Mouse (Mus musculus) erythroid progenitor cell, adult 5-6 weeks (primary cell): ENCODE data around the gene Mvb12b. TPM values are rescaled to one million over a fixed set of nuclear protein-coding genes. Genes with fewer than 3 reads are reported as not detected.

Source experiments
- ATAC-seq: replicated peaks from 2 replicates; pipeline ENCODE4 v1.8.0; 2016; ENCODE audit warnings: moderate number of reproducible peaks, mild to moderate bottlenecking, moderate TSS enrichment, inconsistent platforms; ENCODE audit not compliant: poor library complexity, low FRiP score, severe bottlenecking
- total RNA-seq, 2 experiments: library from RNA; stranded (forward) in 1 of 2; stranded (reverse) in 1 of 2; fragments of 150-400 nt in 1 of 2; fragments of 186-747, 209-891 nt in 1 of 2; gene quantifications; 2 replicates each; pipeline versions ENCODE4 v1.2.3 to v1.2.4; 2015 to 2017; ENCODE audit warnings: low replicate concordance in 2 of 2

Mvb12b gene
- total RNA-seq, 2 experiments from 2014 or later = 56.7 to 81.7 TPM

DNA sequence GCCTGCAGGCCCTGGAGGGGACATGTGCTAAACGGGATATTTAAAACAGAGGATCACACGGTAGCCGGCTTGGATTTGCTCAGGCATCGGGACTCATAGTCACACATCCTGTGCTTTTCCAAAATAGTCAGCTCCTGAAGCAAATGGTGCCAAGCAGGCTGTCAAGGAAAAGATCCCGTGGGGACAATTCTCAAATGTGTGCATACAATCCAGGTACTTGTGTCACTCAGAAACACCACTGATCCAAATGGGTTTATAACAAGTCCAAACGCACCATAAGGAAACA, 297 bp upstream of the Mvb12b start:
- ATAC-seq = no peak

DNA sequence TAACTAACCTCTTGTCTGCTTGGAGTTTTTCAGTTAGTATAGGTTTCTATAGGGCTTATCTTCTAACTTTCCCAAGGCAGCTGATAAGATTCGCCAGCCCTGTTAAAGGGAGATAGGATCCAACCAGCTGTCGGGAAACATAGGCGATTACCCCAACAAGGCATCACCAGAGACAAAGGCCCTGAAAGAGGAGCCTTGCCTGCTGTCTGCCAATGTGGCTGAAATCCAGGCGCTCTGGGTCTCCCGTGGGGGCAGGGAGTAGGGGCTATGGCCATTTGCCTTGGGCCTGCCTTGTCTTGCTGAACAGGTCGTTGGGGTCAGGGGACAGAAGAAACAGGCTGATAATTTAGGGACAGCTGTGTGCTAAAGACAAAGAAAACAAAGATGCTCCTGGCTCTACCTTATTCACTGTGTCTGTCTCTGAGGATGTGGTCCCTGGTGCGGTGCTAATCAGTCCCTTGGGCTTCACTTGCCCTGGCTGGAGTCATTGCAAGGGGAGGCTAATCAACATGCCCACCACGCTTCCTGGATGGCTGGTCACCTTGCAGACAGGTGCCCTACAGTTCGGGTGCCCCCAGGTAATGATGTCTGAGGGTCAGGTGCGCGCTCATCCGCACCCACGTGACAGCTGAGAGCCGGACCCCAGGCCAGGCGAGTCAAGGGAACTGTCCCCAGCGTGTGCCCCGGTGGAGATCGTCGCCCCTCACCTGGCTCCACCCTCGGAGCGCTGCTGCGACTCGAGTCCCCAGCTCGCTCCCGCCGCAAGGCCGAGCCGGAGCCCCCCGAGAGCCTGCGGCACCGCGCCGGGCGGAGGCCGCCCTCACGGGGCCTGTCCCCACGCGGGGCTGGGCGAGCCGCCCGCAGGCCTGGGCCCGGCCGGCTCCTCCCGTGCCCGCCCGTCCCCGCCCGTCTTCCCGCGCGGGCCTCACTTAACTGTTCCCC, 1.1 kb downstream of the Mvb12b start:
- ATAC-seq = peak; percentile 67

DNA sequence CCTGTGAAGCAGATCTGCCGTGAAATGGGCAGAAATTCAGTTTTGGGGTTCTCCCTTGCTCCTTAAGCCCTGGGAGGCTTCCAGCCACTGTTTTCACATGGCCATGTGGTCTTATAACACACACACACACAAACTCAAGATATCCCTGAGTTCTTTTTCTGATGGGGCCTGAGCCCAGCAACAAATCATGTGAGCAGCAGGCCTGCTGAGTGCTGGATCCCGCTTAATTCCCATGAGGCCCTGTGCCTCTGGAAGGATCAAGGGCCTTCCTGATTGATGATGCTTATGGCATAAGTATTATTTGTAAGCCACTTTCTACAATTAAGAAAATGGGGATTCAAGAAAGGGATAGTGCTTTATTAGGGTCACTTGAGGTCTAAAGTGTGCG, 2.5 kb downstream of the Mvb12b start:
- ATAC-seq = no peak

DNA sequence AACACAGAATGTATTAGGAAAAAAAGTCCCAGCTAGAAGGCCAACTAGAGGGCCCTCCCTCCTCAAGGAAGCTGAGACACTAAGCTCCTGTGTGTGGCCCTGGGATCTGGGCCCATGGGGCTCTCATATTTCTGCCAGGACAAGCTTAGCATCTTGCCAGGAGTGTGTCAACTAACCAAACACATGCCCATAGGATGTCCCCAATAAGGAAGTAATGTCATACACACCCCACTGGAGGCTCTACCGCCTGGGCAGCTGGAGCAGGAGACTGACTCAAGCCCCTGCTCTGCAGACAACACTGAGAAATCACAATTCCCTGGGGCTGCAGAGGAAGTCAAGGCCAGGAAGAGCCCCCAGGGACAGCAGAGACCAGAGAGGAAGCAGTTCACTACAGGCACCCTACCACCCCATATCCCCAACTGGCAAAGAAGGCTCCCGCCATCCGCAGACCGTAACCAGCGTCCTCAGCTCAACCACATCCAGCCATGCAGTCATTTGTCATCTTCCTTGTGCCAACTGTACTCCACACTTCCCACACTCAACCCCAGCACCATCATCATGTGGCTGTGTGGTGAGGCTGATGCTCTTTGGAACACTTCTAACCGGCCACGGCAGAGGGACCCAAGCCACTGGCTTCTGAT, 3.0 kb downstream of the Mvb12b start:
- ATAC-seq = no peak

DNA sequence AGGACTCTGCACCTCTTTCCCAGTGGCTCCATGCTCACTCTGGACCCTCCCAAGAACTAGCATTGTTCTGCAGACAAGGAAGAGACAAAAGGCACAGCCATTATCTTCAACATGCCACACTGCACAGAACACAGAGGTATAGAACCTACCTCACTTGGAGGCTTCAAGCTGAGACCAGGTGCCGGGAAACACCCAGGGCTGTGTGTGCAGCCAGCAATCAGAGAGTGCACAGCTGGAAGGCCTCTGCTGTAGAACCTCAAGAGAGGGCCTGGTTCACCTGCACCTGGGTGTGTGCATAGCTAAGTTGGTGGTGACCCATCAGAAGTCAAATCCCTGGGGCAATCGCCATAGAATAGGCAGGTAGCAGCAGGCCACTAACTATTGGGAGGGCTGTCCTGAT, 8.5 kb downstream of the Mvb12b start:
- no peak for ATAC-seq

DNA sequence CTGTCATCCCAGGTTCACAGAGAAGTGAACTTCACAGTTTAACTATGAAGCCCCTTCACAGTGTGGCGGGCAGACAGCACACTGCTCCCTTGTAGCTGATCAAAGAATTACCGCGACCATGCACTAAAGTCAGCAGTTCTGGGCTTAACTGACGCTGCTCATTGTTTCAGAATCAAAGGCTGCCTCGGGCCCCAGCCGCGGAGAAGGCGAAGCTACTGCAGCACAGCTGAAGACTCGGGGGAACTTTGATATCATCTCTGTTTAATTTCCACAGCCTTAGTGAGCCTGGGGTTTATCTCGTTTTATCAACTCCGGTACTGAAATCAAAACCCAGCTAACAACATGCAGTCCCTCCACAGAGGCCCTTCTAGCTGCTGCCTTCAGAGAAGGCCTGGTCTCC, 9.3 kb downstream of the Mvb12b start:
- no peak for ATAC-seq

DNA sequence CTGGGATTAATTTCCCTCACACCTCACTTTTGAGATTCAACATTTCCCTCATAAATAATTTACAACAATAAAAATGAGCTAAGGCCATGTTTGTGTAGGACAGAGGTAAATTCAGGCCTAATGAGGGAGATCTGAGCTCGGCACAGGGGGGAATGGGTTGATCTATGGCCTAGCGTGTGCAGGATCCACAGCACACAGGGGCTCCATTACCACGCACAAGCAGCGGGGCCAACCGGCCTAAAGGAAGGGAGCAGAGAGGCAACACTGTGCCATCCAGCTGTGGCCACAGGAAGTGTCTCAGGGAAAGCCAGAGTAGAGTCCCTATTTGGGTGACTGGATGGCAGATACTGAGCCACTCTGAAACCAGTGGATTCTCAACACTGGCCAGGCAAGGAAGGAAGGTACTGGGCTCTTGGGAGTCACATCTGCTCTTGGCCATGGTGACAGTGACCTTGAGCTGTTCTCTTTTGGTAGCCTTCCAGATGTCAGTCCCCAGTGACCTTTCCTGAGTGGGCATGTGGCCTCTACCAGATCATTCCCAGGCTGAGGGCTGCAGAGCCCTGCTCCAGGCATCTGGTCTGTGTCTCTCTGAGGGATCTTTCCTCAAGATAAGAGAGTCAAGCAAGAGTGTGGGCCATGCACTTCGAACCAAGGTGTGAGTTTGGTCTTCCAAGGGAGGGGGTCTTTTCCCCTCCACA, 9.9 kb downstream of the Mvb12b start:
- ATAC-seq = no peak

DNA sequence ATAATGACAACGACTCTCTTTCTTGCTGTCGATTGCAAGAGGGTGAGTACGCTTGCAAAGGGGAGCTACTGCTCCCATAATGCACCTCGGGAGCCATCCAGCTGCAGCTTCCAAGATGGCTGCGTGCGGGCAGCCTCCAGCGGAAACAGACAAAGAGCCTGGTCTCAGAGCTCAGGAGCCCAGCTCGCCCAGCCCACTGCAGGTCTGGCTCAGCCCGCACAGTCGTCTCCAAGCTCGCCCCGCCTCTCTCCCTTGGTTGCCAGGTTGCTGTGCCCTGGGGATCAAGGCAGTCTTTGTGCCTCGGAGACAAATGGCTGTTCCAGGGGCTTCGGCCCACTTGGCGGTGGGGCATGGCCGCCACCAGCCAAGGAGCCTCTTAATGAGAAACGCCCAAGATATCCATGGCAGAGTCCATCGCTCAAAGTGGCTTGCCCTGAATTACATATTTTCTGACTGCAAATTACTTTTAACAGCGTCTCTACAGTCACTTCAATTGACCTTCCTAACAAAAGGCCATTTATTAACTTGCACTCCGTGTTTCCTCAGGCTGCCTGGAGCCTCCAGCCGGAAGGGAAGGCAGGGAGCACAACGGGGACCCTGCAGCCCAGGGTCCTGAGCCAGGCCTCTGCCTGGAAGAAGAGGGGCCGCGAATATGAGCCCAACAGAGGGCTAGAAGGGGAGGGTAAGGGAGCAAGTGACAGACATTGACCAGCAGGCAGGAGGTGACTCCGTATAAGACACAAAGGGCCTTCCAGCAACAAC, 11.0 kb downstream of the Mvb12b start:
- no peak for ATAC-seq

DNA sequence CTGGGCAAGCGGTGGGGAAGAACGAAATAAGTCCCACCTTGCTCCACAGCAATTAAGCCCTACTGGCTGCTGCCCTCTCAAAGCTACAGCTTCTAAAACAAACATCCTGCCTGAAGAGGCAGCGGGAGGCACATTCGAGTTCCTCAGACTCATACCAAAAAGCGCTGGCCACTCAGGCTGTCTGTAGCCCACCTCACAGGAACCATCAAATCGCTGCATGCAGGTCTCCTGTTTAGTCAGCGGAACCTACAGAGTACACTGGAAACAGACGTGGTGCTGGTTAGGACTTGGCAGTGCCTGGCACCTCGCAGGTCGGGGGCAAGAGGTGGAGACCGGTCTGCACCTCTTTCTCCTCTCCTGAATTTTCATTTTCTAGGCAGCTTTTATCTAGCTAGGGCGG, 12.2 kb downstream of the Mvb12b start:
- ATAC-seq = no peak

DNA sequence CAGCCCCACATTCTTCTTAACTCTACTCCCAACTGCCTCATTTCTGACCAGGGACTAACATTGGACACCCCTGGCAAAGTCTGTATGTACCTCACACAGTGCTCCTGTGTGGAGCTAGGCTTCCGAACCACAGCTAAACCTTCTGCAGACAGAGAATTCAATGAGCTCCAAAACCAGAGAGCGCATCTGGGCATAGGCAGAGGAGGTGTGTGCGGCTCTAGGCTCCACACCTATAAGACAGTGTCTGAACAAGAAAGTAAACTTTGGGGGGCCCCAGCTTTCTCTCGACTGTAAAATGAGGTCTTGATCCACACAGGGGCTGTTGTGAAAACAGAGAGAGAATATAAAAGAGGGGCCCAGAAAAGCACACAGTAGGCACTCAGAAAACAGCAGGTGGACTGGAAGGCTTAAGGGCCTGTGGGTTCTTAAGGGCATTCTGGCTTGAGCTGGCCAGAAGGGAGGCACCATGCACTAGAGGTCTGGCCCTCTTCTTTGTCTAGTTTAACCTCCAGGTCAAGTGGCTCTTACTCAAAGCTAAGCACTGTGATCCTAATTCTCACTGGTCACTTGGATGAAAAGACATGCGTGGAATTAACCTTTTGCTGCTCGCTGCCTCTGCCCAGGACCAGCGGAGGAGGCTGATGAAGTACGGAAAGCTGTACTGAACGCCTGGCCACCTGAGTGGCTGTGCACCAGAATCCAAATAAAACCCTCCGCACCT, 12.7 kb downstream of the Mvb12b start:
- ATAC-seq = no peak

DNA sequence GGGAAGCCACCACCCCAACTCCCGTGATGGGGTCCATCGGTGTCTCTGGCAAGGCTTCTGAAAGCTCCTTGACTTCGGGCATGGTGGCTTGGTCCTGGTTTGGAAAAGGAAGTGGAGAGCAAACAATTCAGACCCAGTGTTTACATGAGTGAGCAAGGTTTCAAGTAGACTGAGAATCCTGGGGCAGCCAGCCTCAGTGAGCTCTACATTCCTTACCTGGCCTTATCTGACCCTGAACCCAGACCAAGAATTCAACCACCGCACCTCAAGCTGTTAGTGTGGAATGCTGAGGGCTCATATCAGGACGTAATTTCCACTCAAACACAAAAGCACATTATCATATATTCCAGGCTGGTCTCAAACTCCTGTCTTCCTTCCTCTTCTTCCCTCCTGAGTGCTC, 13.4 kb downstream of the Mvb12b start:
- no peak for ATAC-seq

DNA sequence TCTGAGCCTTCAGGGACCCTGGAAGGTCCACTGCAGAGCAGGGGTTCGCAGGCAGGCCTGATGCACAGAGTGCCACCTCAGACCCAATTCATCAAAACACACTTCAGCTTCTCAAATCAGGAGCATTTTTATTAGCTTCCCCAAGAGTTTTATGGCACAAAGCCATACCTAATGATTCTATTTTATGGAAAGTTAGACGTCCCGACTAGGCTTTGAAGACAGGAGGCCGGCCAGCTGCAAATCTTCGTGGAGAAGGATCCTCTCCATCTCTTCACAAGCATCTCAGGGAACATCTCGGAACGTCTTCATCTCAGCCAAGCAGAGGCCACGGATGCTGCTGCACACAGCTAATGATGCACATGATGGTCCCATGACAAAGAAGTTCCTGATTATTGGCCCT, 14.2 kb downstream of the Mvb12b start:
- no peak for ATAC-seq

DNA sequence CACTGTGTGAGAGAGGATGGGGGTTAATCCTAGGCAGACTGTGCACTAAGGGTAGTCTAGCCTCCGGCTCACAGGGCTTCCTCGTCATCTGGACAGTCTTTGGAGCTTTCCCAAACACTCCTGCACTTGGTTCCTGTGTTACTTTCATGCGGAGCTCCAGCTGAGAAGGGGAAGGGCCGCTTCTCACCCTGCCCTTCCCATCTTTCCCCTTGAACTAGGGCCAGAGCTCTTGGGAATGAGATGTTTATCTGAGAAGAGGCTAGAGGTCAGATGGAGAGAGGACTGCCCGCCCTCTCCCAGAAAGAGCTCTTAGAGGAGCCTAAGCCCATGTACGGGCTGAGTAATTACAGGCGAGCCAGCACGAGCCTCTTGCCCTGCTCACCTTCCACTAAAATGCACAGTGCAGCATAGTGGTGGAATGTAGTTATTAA, 14.9 kb downstream of the Mvb12b start:
- no peak for ATAC-seq

DNA sequence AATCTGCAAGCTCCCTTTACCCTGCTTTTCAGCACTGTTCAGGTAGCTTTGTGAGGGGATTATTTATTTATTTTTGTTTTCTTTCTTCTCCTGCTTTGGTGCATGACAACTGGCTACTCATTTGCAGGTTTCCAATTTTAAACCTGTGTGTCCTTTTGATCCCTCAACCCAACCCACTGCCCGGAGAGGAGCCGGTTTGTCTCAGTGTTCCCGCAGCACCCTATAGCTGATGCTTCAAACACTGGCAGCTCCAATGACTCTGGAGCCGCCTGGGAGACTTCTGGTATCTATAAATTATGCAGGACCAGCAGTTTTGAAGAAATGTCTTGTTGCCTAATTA, 16.6 kb downstream of the Mvb12b start:
- no peak for ATAC-seq

DNA sequence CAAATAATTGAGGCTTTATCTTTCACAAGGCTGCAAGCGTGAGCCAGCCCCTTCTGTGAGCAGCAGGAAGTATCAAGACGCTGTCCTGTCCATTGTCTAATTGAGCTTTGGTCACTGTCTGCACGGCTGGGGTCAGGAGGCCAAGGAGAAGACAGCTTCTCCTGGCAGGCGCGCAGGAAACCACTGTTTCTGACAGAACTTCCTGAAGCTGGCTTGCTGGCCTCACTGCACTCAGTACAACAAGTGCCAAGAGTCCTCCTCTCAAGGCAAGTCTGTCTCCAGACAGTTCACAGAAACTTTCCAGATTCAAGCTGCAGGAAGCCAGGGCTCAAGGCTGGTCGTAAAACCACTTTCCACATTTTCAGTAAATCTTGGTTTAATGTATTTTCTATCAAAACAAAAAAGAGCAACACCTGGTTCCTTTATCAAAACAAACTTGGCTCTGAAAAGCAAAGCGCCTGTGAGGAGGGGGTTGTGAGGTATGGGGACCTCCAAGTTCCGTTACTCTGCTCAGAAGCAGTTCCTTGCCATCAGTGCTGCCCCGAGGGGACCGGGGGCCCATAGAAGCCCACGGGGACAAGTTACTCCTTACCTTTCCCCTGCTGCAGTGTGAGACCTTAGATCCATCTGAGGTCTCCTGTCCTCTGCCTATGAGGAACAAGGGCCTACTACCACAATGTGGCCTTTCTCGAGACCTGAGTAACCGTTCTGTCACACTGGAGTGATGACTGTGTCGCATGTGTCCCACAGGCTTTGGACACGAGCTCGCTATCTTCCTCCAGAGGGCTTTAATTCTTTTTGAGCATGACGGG, 17.2 kb downstream of the Mvb12b start:
- no peak for ATAC-seq

DNA sequence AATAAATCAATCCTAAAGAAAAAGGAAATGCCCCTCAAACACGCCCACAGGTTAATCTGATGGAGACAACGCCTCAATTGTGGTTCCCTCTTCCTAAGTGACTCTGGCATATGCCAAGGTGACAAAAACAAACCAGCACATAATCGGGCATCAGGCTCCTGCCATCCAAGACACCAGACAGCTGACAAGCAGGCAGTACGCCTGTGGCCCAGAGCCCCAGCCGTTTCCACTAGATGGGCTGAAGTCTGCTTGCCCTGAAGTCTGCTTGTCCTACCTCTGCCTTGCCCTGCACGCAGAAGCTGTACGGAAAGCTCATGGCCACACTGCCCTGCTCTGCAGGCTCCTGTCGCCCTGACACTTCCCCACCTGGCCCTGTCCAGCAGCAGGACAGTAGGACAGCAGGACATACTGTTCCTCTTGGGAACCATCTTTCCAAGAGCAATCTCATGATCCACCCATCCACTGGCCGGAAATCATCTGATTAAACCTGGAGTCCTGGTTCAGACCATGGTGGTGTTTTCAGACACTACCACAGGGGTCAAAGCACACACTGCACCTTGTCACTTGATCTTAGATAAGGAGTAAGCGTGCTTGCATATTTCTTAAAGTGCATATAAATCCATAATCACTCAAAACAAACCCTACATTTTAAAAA, 17.9 kb downstream of the Mvb12b start:
- ATAC-seq = no peak

DNA sequence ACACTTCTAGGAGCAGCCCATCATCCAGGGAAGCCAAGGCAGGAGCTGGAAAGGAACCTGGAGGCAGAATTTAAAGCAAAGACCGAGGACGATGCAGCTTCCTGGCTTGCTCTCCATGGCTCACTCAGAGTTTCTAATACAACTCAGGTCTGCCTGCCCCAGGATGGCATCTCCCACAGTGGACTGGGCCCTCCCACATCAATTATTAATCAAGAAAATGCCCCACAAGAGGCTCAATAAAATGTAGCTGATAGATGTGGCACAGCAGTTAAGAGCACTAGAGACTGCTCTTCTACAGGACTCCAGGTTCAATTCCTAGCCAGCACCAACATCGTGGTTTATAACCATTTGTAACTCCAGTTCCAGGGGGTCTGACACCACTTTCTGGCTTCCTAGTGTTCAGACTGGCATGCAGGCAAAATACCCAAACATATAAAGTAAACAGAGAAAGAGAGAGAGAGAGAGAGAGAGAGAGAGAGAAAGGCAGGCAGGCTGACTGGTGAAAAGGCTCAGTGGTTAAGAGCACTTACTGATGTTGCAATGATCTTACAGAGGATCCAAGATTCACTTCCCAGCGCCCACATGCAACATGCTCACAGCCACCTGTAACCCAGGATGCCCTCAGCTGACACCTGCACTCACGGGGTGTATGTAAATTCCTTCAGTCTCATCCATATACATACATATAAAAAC, 18.6 kb downstream of the Mvb12b start:
- ATAC-seq = no peak

DNA sequence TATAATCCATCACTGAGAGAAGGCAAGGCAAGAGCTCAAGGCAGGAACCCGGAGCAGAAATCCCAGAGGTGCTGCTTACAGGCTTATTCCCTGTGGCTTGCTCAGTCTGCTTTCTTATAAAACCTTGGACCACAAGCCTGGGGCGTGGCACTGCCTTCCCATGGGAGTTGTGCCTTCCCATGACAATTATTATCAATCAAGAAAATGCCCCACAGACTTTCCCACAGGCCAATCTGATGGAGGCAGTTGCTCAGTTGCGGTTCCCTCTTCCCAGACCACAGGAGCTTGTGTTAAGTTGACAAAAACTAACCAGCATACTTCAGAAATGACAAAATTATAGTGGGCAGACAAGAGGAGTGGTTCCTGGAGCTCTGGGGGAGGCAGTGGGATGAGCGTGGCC, 19.4 kb downstream of the Mvb12b start:
- no peak for ATAC-seq
